Mouse (Mus musculus) liver (tissue): ENCODE data around the gene Clip4.
"Not testable (repeated sequence)": the region's sequence is repeated elsewhere in the genome, so short reads cannot be mapped to it uniquely, and the experiment has no call there.

Source experiments
- DNase-seq: peaks from one replicate; pipeline ENCODE4 v3.0.0-alpha.2; 2020; ENCODE audit warnings: mixed read lengths

Clip4 gene

GRCm38 (mm10) chr17:71768173-71768572 is at the start of gene Clip4:
Gene Clip4, plus strand, starts transcription at chr17:71768473.
- DNase-seq, result not testable (repeated sequence)

- no peak for DNase-seq
Observed at GRCm38 (mm10) chr17:71720434-71720833, 47.8 kb upstream of the Clip4 start.

DNA sequence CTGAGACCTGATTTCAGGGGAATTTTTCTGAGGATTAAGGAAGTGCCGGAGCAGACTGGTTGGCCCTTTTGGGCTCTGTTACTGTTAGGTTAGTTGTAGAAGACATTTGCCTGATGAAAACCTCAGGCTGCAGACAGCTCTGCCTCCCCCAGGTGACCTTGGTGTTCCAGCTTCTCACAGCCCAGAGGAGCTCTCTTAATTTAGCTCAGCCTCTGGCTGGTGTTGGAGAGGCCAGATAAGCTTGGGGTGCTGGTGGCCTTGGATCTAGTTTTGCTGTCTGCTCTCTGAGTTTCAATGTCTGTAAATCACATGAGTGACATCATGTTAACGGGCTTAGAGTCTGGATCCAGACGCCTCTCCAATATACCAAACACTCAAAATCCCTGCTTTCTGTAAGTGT is 47.3 kb upstream of the Clip4 start:
- DNase-seq, result no peak

DNA sequence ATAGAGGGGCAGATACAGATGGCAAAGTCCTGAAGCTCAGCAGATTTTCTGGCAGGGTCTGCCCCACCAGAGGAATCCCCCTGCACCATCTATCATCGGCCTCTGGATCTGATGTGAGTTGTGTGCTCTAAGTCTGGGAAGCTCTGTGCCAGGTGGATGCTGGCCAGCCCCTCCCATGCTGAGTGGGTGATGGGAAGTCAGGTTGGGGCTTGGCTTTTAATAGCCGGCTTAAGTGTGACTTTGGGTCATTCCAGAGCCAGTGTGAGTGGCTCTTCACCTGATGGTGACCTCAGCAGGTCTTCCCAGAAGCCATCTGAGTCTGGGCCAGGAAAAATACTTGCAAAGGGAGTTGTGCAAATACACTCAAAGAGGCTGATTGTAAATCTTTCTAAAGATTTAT is 37.6 kb upstream of the Clip4 start:
- DNase-seq, result no peak

- no peak for DNase-seq
Observed at GRCm38 (mm10) chr17:71736442-71736841, 31.8 kb upstream of the Clip4 start.

DNA sequence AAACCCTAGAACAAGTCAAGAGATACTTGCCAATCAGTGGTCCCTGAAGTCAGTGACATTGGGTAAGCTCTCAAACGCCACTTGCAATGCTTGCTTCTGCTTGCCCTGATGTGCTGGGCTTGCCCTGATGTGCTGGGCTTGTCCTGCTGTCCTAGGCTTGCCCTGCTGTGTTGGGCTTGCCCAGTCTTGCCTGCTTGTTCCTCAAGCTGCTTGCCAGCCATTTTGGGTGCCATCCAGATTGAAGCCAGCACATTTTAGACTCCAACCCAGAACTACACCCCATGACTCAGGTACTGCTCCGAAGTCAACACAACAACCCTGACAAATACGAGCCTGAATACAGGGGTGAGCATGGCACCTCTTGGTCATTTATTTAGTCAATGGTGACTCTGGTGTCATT is 26.1 kb upstream of the Clip4 start:
- no peak for DNase-seq

- DNase-seq, result no peak
Observed at GRCm38 (mm10) chr17:71742935-71743334, 25.3 kb upstream of the Clip4 start.

DNA sequence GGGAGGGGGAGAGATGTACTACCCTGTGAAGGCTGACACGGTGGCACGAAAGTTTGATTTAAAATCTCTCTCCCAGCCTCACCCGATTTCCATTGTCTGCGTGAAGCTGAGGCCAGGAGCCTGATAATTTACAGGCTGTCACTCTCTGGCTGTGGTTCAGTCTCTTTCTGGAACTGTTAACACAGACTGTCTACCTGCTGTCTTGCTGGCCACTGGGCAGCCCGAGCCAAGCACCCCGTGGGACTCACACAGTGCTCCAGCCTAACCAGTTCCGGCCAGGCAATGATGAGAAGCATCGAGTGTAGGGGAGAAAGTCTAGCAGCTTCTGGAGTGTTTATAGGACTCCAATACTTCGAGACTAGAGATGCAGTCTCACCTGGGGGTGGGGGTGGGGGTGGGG is 22.2 kb upstream of the Clip4 start:
- no peak for DNase-seq

DNA sequence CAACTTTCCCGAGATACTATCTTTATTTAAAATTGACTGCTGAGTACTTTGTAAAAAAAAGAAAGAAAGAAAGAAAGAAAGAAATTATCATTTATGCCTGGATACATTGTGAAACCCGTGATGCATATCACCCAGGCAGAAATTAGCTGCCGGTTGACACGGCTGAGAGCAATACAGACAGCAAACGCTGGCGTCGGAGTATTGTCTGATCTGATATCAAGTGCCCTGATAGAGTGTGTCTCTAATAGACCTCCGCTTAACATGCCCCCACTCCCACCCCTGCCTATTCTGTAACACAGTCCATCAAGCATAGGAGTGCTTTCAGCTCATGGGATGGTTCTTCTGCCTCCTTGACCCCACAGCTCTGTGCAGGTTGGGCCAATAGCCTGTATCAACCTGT is 20.7 kb upstream of the Clip4 start:
- no peak for DNase-seq

DNA sequence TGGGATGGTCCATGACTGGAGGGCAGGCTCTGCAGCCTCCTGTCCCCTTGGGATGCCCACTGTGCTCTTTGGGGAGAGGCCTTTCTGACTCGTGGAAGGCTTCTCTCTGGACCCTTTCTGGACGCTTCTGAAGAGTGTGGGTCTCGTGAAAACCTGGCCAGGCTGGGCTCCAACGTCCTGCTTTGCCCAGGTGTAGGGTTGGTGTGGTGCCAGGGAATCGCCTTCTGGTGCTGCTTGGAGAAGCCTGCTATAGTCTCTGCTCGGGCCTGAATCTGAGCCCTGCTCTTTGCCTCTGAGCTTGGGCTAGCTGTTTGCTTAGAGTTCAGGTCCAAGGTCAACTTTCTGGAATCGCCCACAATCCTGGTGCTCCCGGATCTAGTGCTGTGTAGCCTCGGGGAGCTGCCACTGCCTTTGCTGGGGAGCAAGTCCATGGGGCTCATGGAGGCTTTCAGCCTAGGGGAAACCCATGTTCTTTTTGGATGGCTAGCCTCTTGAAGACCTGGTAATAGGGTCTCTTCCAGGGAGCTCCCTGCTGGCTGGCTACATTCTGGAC is 18.6 kb upstream of the Clip4 start:
- no peak for DNase-seq

DNA sequence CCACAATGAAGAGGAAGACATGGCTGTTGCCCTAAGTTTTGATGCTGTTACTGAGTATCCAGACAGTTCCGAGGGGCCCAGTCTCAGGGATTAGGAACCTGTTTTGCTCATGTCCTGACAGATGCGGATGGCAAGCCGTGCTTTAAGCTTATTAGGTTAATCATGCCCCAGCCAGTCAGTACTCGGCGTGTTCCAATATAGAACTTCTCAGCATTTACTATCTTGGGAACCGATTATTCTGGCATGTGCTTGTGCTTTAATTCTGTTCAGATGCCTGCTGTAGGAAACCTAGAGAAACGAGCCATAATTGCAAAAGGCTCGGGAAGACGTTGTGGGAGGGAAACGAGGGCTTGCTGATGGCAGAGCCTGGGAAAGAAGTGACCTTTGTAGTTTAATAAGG is 15.4 kb upstream of the Clip4 start, which contains the start of gene Pcare:
Pcare (minus strand) TSS at position 64 of the 400 bp plus-strand sequence.
- DNase-seq, result no peak

DNA sequence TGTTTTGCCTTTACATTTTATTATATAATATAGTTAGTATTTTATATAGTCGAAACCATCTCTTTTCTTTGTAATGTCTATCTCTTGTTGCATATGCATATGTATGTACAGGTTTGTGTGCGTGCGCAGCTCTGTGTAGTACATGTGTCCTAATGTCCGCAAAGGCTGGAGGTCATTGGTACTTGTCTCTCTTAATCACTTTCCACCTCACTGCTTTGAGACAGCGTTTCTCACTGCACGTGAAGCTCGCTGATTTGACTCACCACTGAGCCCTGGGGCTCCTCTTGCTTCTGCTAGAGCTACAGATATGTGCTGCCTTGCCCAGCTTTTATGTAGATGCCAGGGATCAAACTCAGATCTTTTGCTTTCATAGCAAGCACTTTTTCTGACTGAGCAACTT is 7.7 kb upstream of the Clip4 start:
- no peak for DNase-seq

DNA sequence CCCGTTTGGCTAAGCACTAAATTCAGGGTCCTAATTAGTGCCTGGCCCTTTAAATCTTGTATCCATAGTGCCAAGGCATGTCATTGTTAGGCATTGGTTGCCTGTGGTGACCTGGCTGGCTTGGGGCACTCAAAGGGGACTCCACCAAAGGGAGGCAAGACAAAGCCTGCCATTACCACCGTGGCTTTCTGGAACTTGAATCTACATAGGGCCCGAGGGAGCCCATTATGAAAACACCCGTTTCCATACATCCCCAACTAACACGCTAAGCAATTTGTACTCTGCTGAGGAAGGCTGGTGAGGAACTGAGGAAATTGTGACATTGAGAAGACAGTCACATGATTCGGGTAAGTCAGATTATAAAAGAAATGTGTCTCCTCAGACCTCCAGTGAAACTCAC is 1.3 kb downstream of the Clip4 start:
- DNase-seq, result no peak

DNA sequence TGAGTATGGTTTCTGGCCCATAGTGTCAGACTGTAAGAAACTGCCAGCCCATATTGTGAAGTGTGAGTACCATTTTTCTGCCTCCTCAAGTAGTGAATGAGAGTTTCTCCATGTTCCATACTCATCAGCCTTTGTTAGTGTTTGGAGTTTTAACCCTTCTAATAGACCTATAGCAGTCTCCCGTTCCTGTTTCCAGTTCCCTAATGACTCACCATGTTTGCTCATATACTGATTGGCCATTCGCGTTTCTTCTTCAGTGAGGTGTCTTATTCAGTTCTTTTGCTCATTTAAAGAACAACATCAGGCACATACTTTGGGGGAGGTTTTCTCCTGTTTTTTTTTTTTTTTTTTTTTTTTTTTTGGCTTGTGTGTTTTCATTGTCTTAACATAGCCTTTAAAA is 2.4 kb downstream of the Clip4 start:
- DNase-seq, result no peak

DNA sequence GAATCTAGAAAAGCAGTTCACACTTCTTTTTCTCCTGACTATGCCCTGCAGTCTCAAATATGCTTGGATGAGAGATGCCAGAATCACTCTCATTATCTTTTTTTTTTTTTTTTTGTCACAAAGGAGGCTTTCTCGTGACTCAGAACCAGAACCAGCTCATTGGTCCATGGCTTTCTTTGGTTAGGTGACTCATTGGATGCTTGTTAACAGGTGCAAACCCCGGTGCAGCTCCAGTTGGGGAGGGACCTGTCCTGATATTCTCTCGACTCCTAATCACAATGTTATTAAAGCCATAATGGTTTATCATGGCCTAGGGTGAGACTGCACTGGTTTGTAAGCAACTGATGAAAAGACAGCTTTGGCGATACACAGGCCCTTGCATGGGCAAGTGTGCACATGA is 5.9 kb downstream of the Clip4 start:
- no peak for DNase-seq

DNA sequence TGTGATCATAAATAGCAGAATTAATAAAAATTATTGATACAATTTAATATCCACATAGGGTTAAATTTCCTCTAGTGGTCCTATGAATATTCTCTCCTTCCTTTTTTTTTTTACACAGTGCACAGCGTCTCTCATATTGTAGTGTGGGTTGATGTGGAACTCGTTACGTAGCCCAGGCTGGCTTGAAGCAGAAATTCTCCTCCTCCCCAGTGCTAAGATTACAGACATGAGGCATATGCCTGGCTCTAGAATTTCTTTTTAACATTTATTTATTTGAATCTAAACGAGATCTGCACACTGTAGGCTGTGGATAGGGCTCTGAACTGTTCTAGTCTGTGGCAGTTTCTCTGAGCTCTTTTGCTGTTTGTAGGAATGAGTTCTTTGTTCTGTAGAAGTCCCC is 7.0 kb downstream of the Clip4 start:
- DNase-seq, result no peak

- no peak for DNase-seq
Observed at GRCm38 (mm10) chr17:71778696-71779095, 10.4 kb downstream of the Clip4 start.

- no peak for DNase-seq
Observed at GRCm38 (mm10) chr17:71780490-71780889, 12.2 kb downstream of the Clip4 start.

- DNase-seq, result no peak
Observed at GRCm38 (mm10) chr17:71780945-71781344, 12.7 kb downstream of the Clip4 start.

- DNase-seq, result no peak
Observed at GRCm38 (mm10) chr17:71782242-71782698, 14.0 kb downstream of the Clip4 start.

- DNase-seq, result no peak
Observed at GRCm38 (mm10) chr17:71782699-71783365, 14.6 kb downstream of the Clip4 start.

DNA sequence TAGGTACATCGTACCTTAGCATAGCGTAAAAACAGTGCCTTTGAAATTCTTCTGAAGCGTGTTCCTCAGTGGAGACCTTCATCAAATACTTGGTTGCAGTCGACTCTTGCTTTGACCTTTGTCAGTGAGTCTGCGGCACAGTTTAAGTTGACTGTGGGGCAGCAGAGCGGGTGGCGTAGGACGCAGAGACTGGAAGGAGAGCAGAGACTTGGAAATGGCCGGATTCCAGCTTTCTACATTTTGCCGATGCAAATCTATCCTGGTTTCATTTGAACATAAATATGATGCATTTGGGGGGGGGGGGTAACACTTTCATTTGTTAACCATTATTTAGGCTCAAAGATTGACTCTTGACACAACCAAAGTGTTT is 15.1 kb downstream of the Clip4 start:
- no peak for DNase-seq

- DNase-seq, result no peak
Observed at GRCm38 (mm10) chr17:71786456-71786855, 18.2 kb downstream of the Clip4 start.

DNA sequence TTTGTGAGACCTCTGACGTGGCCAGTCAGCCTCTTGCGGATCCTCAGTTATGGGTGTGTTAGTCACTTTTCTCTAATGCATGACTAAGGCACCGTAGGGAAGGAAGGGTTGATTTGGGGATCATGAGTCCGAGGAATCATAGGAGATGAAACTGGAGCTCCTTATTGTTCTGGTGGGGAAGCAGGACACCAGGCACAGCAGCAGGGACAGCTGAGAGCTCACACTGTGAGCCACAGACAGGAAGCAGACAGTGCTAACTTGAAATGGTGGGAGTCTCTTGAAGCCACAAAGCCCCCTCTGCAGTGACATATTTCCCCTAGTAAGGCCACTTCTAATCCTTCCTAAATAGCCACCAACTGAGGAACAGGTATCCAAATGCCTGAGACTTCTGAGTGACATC is 22.8 kb downstream of the Clip4 start:
- no peak for DNase-seq

DNA sequence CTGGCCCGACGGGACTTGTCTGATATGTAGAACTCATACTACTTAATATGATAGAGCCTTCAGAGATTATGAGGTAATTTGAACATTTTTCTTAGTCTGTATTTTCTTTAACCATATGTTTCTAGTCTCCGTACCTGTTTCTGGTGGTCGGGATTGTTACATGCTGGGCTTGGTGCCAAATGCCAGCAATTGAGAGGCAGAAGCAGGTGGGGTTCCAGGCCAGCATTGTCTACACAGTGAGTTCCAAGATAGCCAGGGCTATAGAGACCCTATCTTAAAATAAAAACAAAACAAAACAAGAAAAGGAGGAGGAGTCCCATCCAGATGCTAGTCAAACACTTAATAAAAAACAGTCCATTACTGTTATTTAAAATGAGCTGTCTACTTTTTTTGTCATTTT is 23.3 kb downstream of the Clip4 start:
- DNase-seq, result no peak
